Mouse (Mus musculus) embryonic facial prominence, embryonic 13.5 days (tissue): ENCODE data around the gene Gm47289. TPM values are rescaled to one million over a fixed set of nuclear protein-coding genes. Genes with fewer than 3 reads are reported as not detected.
A peak's percentile ranks its signal among the peaks of the same experiment; 100 is the strongest.

Source experiments
- ATAC-seq: fragments of 200-750 bp; cut with Nextera tagmentation; 2 replicates; pipeline ENCODE4 v1.8.0; 2017; ENCODE audit warnings: low read depth; ENCODE audit not compliant: insufficient number of reproducible peaks, insufficient read depth, low FRiP score, low TSS enrichment
- H3K27ac ChIP-seq: fragments of 300-500 bp; sonication (generic); 2 replicates; pipeline ENCODE4 v1.5.1; 2015; ENCODE audit warnings: moderate library complexity, mild to moderate bottlenecking, inconsistent platforms
- H3K27me3 ChIP-seq: fragments of 300-500 bp; sonication (generic); 2 replicates; pipeline ENCODE4 v1.6.1; 2015; ENCODE audit warnings: mild to moderate bottlenecking, inconsistent platforms
- H3K36me3 ChIP-seq: fragments of 300-500 bp; sonication (generic); 2 replicates; pipeline ENCODE4 v1.6.1; 2015; ENCODE audit warnings: mild to moderate bottlenecking, inconsistent platforms
- H3K4me1 ChIP-seq: fragments of 300-500 bp; sonication (generic); 2 replicates; pipeline ENCODE4 v1.6.1; 2015; ENCODE audit warnings: inconsistent platforms
- H3K4me2 ChIP-seq: fragments of 300-500 bp; sonication (generic); 2 replicates; pipeline ENCODE4 v1.6.1; 2015; ENCODE audit warnings: moderate library complexity, mild to moderate bottlenecking, inconsistent platforms
- H3K4me3 ChIP-seq: fragments of 300-500 bp; sonication (generic); 2 replicates; pipeline ENCODE4 v1.5.1; 2015; ENCODE audit warnings: mild to moderate bottlenecking, inconsistent platforms
- H3K9ac ChIP-seq: fragments of 300-500 bp; sonication (generic); 2 replicates; pipeline ENCODE4 v1.6.1; 2015; ENCODE audit warnings: mild to moderate bottlenecking, inconsistent platforms
- H3K9me3 ChIP-seq: fragments of 300-500 bp; sonication (generic); 2 replicates; pipeline ENCODE4 v1.6.1; 2016; ENCODE audit warnings: inconsistent platforms
- WGBS: fragments of 180-500 bp; shearing (Covaris S2); methylation state at CpG from one replicate; pipeline ENCODE4 v1.1.7; 2015; ENCODE audit warnings: mixed read lengths; 5-methylcytosine and 5-hydroxymethylcytosine counted together
- polyA plus RNA-seq: library from polyadenylated mRNA; unstranded; fragments of >200 nt; fragmentation: Nextera tagmentation; extraction: Ambion mirVana; gene quantifications from 2 replicates; pipeline ENCODE4 v1.2.1, GENCODE M21; 2015

Gene Gm47289
- not detected in 2 replicates for polyA plus RNA-seq

- H3K4me1 ChIP-seq: peaks cover 4% of the 10 kb centered on the region; the same call in 1 of the 2 replicates
- H3K9me3 ChIP-seq: no peaks in the 10 kb centered on the region
- H3K27ac ChIP-seq: no peak within 1 kb of the TSS
- H3K27me3 ChIP-seq: peaks cover 35% of the 10 kb centered on the region
- H3K4me3 ChIP-seq: no peak within 1 kb of the TSS
- no peak for ATAC-seq
- no peaks in the 10 kb centered on the region for H3K36me3 ChIP-seq
- H3K4me2 ChIP-seq: no peak within 1 kb of the TSS
- 56% methylated on average over 4 of the region's 4 CpGs for WGBS
- H3K9ac ChIP-seq: no peak within 1 kb of the TSS
Observed at GRCm38 (mm10) chr9:119158861-119159260, at the start of gene Gm47289. TSS of gene Gm47289 (plus strand) at chr9:119159161.

- Histone ChIP-seq H3K4me1 (peaks cover 21% of the 10 kb centered on the region), H3K9me3 (no peaks in the 10 kb centered on the region), H3K4me3 (no peak overlapping the region), H3K4me2 (no peak overlapping the region), H3K27ac (peak overlapping the region; percentile 52), H3K9ac (no peak overlapping the region), H3K36me3 (no peaks in the 10 kb centered on the region), H3K27me3 (no peaks in the 10 kb centered on the region)
- ATAC-seq: no peak
- WGBS: 25% methylated on average over 12 of the region's 12 CpGs
Observed at GRCm38 (mm10) chr9:119109685-119110353, 49.1 kb upstream of the Gm47289 start.

GRCm38 (mm10) chr9:119110640-119111039, 48.3 kb upstream of the Gm47289 start:
- Histone ChIP-seq H3K4me2 (no peak overlapping the region), H3K4me3 (no peak overlapping the region), H3K27ac (no peak overlapping the region), H3K9me3 (no peaks in the 10 kb centered on the region), H3K27me3 (no peaks in the 10 kb centered on the region), H3K9ac (no peak overlapping the region), H3K4me1 (peaks cover 21% of the 10 kb centered on the region), H3K36me3 (no peaks in the 10 kb centered on the region)
- ATAC-seq: no peak
- 43% methylated on average over 3 of the region's 3 CpGs for WGBS

- no peaks in the 10 kb centered on the region for H3K27me3 ChIP-seq
- H3K9ac ChIP-seq: no peak overlapping the region
- no peaks in the 10 kb centered on the region for H3K36me3 ChIP-seq
- H3K4me3 ChIP-seq: no peak overlapping the region
- peaks cover 10% of the 10 kb centered on the region for H3K4me1 ChIP-seq
- ATAC-seq: no peak
- no peak overlapping the region for H3K4me2 ChIP-seq
- WGBS: 84% methylated on average over 17 of the region's 17 CpGs
- H3K9me3 ChIP-seq: no peaks in the 10 kb centered on the region
- no peak overlapping the region for H3K27ac ChIP-seq
Observed at GRCm38 (mm10) chr9:119114911-119115310, 44.0 kb upstream of the Gm47289 start.

GRCm38 (mm10) chr9:119119409-119120167, 39.4 kb upstream of the Gm47289 start:
- no peaks in the 10 kb centered on the region for H3K36me3 ChIP-seq
- no peak overlapping the region for H3K9ac ChIP-seq
- no peak for ATAC-seq
- no peak overlapping the region for H3K4me3 ChIP-seq
- no peaks in the 10 kb centered on the region for H3K4me1 ChIP-seq
- no peak overlapping the region for H3K4me2 ChIP-seq
- H3K9me3 ChIP-seq: no peaks in the 10 kb centered on the region
- no peaks in the 10 kb centered on the region for H3K27me3 ChIP-seq
- no peak overlapping the region for H3K27ac ChIP-seq
- 87% methylated on average over 19 of the region's 19 CpGs for WGBS

GRCm38 (mm10) chr9:119120168-119120560, 38.8 kb upstream of the Gm47289 start:
- Histone ChIP-seq H3K27me3 (no peaks in the 10 kb centered on the region), H3K9ac (no peak overlapping the region), H3K4me2 (no peak overlapping the region), H3K27ac (no peak overlapping the region), H3K4me3 (no peak overlapping the region), H3K36me3 (no peaks in the 10 kb centered on the region), H3K9me3 (no peaks in the 10 kb centered on the region), H3K4me1 (no peaks in the 10 kb centered on the region)
- no peak for ATAC-seq
- 64% methylated on average over 3 of the region's 3 CpGs for WGBS

- H3K9ac ChIP-seq: no peak overlapping the region
- no peaks in the 10 kb centered on the region for H3K9me3 ChIP-seq
- H3K4me2 ChIP-seq: no peak overlapping the region
- WGBS: 75% methylated on average over 18 of the region's 18 CpGs
- no peak overlapping the region for H3K27ac ChIP-seq
- H3K4me3 ChIP-seq: no peak overlapping the region
- H3K4me1 ChIP-seq: no peaks in the 10 kb centered on the region
- H3K27me3 ChIP-seq: no peaks in the 10 kb centered on the region
- no peak for ATAC-seq
- no peaks in the 10 kb centered on the region for H3K36me3 ChIP-seq
Observed at GRCm38 (mm10) chr9:119122596-119123369, 36.2 kb upstream of the Gm47289 start.

- Histone ChIP-seq H3K4me1 (no peaks in the 10 kb centered on the region), H3K4me3 (no peak overlapping the region), H3K27ac (no peak overlapping the region), H3K36me3 (no peaks in the 10 kb centered on the region), H3K9ac (no peak overlapping the region), H3K27me3 (no peaks in the 10 kb centered on the region), H3K4me2 (no peak overlapping the region), H3K9me3 (no peaks in the 10 kb centered on the region)
- no peak for ATAC-seq
- WGBS: 72% methylated on average over 12 of the region's 12 CpGs
Observed at GRCm38 (mm10) chr9:119128436-119129181, 30.4 kb upstream of the Gm47289 start.

GRCm38 (mm10) chr9:119130692-119131091, 28.3 kb upstream of the Gm47289 start:
- Histone ChIP-seq H3K4me2 (no peak overlapping the region), H3K36me3 (no peaks in the 10 kb centered on the region), H3K4me1 (no peaks in the 10 kb centered on the region), H3K9me3 (no peaks in the 10 kb centered on the region), H3K4me3 (no peak overlapping the region), H3K9ac (no peak overlapping the region), H3K27me3 (no peaks in the 10 kb centered on the region), H3K27ac (no peak overlapping the region)
- ATAC-seq: no peak
- 59% methylated on average over 5 of the region's 5 CpGs for WGBS

GRCm38 (mm10) chr9:119138836-119139235, 20.1 kb upstream of the Gm47289 start:
- ATAC-seq: no peak

GRCm38 (mm10) chr9:119142066-119142465, 16.9 kb upstream of the Gm47289 start:
- Histone ChIP-seq H3K4me2 (no peak overlapping the region), H3K36me3 (no peaks in the 10 kb centered on the region), H3K4me1 (no peaks in the 10 kb centered on the region), H3K27me3 (no peaks in the 10 kb centered on the region), H3K27ac (no peak overlapping the region), H3K9ac (no peak overlapping the region), H3K4me3 (no peak overlapping the region), H3K9me3 (no peaks in the 10 kb centered on the region)
- ATAC-seq: no peak
- 88% methylated on average over 5 of the region's 5 CpGs for WGBS

More at GRCm38 (mm10) chr9:119138836-119139235, 20.1 kb upstream of the Gm47289 start:
- H3K9ac ChIP-seq: no peak overlapping the region
- H3K4me2 ChIP-seq: no peak overlapping the region
- no peak overlapping the region for H3K4me3 ChIP-seq
- H3K27ac ChIP-seq: no peak overlapping the region
- no peaks in the 10 kb centered on the region for H3K27me3 ChIP-seq
- H3K36me3 ChIP-seq: no peaks in the 10 kb centered on the region
- WGBS: 82% methylated on average over 2 of the region's 2 CpGs
- H3K4me1 ChIP-seq: no peaks in the 10 kb centered on the region
- no peaks in the 10 kb centered on the region for H3K9me3 ChIP-seq
